Mouse (Mus musculus) cerebellum, adult 11-12 months (tissue): ENCODE measurements around the gene Ammecr1.

Experiments
- DNase-seq: peaks from one replicate; pipeline ENCODE4 v3.0.0; 2022

Gene Ammecr1

DNA sequence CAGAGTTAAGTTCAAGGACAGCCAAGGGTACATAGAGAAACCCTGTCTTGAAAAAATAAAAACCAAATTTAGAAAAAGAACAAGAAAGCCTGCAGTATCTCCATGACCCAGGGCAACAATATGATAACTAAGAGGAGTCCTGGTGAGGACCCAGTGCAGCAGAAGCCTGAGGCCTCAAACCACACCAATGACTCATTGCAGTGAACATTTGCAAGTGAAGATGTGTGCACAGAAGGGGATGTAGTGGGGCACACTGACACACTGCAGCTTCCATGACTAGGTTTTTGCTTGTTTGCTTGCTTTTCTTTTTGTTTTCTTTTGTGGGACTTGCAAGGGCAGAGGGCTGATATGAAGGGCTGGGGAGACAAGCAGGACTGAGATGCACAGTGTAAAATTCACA lies 52.3 kb downstream of the Ammecr1 start:
- no peak for DNase-seq

DNA sequence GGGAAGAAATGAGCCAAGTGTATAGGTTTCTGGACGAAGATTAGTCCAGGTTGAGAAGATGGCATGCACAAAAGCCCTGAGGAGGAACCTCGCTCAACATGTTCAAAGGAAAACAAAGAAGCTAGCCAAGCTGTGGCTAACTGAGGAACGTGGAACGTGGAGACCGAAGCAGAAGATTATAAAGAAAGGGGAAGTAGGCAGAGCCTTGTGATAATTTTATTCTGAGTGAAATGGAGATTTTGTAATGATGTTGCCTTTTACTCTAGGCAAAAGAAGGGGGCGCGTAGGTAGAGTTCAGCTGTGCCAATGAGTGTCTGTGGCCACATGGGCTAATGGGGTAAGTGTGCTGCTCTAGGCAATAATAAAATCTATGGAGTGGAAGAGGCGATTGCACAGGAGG lies 62.7 kb downstream of the Ammecr1 start:
- no peak for DNase-seq

DNA sequence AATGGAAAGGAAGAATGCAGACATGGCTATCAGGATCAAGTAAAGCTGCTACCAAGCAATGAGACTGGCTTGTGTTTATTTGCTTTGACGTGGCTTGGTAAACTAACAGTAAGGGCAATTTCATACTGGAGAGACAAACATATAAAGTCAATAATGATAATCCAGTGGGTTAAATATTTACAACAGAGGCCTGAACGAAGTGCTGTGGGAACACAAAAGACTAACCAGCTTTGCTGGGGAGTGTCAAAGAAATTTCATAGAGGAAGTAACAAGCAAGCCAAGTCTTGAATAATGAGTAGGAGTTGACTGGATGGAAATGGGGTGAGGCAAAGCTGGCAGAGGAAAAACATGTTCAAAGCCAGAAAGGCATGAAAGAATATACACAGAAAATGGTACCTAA lies 63.9 kb downstream of the Ammecr1 start:
- no peak for DNase-seq

DNA sequence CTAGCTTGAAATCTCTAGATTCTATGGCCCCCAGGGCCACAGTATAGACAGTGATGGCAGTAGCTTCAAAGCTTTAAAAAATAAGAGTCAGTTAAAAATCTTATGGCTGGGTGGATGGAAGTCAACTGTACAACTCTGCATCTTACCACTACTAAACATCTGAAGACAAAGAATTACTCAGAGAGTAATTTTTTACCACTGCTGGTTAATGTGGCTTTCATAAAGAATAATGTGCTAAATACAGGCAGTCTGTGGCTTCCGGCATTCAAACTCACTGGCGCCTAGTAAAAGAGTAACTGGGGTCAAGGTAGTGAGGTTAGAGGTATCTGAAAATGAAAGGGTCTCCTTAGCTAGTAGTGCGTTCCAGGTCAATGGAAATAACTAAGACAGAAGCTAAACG lies 64.6 kb downstream of the Ammecr1 start:
- DNase-seq, result no peak

DNA sequence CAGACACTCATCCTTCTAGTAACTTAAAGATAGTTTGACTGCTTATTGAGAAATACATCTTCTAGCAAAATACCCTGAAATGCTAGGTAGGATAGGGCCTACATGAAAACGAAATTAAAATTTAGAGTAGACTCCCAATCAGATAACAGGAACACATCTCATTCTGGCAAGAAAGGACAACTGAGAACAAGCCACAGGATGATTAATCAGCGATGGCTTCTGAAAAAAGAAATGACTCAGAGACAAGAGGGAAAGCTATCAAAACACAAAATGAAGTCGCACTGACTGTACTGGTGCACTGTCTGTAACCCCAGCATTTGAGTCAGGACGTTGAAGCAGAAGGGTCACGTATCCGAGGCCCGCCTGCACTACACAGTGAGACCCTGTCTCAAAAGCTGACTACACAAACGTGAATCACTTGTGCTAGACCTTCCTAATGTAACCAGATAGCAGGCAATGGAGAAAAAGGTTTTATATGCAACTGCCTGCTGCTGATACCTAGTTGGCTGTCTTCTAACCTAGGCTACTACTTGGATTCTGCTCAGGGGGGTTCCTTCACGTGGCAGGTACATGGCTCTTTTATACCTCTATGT lies 68.1 kb downstream of the Ammecr1 start:
- no peak for DNase-seq

DNA sequence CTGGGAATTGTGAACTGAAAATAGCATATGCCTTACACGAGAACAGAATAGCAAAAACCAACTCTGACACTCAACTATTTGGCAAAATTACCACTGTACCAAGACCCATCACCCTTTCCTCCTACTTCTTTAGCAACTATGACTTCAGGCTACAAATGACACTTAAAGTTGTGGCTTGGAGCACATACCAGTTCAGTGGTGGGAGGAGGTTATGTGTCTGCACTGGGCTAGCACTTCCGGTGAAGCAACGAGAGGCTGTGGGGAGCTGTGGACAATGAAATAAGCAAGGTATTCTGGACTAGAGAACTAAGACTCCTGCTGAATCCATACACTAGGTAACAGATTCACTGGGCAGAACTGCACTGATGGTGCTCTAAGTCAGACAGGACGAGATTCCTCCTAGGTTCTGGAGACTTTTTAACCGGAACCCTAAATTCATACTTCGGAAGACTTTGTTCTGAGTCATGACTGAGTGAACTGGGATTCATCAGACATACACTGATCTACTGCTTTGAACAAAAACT lies 69.0 kb downstream of the Ammecr1 start:
- no peak for DNase-seq

DNA sequence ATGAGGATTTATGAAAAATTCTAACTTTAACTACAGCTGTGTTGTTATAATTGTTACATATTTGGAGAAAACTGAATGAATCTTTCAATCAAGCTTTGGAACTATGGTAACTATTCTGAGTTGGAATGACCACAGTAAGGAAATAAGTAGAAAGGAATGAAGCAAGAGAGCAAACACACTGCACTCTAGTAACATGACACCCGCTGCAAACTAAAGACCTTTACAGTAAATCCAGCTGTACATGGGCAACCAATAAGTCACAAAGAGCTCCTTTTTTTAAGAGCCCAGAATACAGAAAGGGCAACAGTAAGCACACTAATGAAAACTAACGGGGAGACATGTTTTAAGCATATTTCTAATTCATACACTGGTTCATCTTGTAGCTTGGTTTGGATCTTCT lies 71.2 kb downstream of the Ammecr1 start:
- DNase-seq, result no peak

DNA sequence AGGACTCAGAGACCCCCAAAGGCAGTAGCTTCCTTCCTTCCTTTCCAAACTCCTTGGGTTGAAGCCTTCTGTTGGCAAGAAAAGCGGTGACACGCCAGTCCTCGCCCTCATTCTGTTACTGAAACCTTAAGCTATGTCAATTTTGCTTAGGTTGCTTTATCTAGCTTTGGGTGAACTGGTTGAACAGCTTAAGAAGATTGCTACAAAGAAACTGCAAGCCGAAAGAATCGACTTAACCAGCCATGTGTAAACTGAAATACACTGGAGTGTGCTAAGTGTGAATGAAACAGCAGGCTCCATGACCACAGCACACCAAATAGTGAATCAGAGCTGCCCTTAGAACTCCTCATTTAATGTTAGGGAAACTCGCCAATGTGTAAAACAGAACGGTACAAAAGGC lies 80.6 kb downstream of the Ammecr1 start:
- no peak for DNase-seq

DNA sequence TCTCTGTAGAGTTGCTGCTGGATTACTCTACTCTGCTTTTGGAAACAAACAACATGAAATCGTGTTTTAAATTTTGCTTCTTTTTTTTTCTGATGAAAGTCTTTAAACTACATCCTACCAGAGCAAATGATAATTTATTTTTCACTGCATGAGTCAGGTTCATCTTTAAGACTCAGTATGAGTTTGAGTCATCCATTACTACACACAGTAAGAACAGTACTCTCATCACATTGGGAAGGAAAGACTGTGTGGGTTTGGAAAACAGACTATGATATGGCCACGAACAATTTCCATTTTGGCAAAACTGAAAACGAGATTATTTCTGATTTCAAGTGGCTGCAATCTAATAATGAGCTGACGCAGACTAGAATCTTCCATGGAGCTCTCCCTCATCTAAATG lies 82.9 kb downstream of the Ammecr1 start:
- DNase-seq, result no peak

DNA sequence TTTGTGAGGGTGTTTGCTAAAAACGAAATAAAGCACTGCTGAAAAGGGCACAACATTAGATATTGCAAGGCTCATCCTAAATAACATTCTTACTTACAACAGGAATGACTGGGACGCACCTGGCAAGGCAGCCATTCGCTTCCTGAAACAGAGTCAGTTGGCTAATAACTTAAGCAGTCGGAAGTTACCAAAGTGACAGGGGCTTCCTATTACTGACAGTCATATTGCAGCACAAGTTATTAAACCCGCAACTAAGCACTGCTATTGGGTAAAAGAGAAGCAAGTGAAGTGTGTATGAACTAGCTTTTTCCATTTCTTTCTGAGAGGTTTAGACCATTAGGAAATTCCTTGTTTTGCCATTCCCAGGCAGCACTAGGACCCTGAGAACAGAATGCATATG lies 84.3 kb downstream of the Ammecr1 start:
- DNase-seq, result no peak

DNA sequence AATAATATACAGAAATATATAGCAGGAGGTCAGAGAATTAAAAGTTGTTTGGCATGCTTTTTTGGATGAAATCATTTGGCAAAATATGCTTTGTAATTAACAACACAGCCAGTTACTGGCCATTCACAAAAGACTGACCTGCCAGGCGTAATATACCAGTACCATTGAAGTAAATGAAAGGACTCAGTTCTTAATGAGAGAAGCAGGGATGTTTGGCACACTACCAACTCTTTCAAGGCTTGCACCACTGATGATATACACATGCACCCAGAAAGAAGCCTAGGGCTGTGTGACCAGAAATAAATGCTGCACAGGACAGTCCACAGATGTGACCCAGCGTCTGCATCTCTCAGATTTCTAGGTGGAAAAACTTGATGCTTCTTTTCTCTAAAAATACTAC lies 96.7 kb downstream of the Ammecr1 start:
- DNase-seq, result no peak

DNA sequence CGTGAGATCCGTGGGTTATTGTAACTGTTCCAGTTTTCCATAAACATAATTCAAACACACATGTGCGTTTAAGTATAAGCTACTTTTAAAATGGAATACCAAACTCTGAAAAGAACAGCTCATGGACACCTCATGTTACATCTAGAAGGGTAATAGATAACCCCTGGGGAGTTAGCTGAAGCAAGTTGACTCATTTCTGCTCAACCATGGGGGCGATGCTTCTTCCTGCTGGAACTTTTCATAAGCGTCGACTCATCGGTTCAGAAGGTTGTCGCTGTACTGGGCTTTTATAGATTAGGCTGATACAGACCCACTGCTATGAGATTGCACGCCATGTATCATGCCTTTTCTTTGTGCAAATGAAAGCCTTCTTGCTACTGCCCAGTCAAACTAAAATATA lies 118.5 kb downstream of the Ammecr1 start:
- DNase-seq, result no peak

DNA sequence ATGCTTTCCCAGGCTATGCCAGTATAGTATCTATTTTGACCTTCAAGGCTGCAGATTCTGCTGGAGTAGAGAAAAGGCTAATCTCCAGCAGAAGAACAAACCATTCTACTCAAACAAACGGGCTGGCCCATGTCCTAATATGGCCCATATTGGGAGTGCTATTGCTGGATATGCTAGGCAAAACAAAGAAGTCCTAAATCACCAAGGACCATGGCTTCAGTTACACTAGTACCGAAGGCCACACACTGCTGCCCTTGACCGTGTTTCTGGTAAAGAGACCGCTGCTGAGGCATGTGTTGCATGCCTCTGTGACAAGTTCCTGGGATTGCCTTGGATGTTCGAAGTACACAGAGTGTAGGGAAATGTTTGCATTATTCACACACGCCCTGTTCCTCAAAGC lies 120.3 kb downstream of the Ammecr1 start:
- no peak for DNase-seq

DNA sequence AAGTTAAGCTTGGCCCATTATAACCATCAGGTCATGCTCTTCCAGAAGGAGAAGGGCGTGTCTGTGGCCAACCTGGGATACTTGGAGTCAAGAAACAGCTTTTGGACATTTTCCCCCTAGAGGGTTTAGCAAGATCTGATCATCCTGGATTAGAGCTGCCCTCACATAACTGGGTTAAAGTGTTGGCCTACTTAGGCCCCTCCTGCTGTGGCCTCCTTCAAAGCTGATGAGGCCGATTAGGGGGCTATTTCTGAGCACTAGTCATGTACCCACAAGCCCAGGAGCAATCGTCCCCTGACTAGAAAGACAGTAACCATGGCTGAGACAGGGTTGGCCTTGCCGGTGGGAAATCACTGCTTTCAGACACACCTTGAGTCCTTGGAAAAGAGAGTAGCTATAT lies 124.6 kb downstream of the Ammecr1 start:
- DNase-seq, result no peak

DNA sequence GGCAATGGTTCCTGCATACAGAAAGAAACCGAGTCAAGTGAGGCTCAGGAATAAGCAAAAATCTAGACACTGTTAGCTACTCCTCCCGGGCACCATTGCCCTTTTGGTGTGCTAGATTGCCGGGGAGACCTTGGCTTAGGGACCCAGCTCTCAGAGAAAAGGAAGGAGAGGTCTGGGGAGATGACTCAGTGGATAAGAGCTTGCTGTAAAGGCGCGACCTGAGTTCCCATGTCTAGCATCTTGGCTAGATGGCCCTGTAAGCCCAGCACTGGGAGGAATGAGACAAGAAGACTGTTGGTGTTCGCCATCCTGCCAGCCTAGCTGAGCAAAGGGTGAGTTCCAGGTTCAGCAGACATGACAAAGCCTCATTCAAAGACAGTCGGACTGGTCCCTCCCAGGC lies 127.1 kb downstream of the Ammecr1 start:
- no peak for DNase-seq

DNA sequence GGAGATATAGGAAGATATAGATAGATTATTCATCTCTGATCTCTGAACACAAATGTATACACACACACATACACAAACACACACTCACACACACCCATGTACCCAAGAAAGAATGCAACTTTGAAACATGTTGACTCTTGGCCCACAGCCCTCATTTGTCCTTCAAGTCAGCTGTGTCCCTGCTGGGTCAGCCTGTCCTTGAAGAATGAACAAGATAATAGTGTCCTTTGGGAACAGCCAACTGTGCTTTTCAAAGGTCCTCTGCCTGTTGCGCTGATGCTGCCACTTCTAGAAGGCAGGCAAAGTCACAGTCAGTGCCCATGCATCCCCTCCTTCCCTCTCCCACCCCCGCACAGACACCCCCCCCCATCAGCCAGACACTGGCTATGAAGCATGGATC lies 127.7 kb downstream of the Ammecr1 start:
- DNase-seq, result no peak

DNA sequence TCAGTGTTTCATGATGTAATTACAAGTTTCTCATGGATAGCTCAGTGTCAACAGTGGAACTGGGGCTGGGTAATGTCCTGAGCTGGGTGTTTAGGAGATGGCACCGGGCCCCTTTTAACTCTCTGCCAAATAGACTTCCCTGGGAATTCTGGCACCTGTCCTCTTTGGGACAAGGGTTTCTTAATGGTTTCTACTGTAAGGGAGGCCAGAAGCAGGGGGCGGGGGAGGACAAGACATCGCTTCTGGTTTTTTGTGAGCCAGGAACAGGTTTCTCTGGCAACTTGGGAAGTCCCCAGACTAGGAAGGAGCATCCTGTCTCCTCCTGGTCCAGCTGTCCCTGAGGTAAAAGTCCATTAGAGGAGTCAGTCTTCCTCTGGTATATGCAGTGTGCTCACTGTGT lies 129.2 kb downstream of the Ammecr1 start:
- DNase-seq, result peak; percentile 51

DNA sequence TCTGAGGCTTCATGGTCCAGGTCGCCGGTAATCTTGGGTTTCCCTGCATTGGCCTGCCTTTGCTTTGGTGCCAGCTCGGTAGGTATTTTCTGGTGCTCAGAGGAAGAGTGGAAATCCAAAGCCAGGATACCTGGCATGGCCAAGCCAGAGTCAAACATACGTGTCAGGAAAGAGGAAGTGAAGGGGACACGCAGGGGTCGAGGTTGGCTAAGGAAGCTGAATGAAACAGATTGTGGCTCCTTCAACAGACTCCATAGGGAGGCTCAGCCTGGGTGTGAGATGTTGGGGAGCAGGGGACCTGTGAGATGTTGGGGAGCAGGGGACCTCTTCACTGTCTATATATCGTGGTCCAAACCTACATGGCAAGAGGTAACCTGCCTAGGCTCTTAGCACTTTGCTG lies 130.1 kb downstream of the Ammecr1 start:
- no peak for DNase-seq

DNA sequence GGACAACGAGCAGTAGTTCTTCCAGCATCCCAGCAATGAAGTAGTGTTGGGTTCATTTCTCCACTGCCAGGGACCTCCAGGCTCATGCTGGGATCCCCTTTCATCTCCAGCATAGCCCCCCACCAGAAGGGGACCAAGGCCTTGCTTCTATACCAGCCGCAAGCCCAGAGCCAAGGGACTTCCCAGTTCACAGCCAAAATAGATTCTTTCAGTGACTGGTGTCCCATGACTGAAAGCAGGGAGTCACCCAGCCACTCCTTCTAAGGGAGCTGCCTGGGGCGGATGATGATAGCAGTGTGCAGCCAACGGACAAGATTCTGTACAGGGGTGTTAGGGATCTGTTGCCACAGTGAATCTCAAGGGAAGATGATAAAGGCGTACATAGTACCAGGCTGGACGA lies 131.7 kb downstream of the Ammecr1 start:
- DNase-seq, result no peak

DNA sequence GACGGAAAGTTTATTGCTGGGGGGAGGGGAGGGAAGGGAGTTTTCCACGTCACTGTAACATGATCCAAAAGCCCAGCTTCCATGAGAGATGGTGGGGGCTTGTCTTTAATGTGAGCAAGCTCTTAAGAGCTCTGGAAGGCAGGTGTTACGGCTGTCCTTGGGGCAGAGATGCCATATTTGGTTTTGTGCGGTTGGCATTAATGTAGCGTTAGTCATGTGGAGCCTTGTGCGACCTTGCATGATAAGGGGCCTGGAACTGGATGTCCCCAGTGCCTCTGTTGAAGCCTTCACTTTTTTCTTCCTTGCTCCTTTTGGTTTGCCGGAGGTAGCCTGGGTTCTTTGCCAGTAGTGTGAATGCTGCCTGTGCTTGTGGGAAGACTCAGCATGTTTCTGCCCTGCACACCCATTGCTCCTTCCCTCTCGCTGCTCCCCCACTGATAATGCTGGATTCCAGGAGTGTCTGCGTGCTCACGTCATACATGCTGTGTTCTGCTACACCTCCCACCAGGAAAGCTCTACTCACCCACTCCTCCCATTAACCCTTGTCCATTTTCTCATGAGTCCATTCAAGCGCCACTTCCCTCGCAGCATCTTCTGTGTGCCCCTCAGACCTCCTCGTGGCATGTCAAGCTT lies 133.2 kb downstream of the Ammecr1 start:
- no peak for DNase-seq

DNA sequence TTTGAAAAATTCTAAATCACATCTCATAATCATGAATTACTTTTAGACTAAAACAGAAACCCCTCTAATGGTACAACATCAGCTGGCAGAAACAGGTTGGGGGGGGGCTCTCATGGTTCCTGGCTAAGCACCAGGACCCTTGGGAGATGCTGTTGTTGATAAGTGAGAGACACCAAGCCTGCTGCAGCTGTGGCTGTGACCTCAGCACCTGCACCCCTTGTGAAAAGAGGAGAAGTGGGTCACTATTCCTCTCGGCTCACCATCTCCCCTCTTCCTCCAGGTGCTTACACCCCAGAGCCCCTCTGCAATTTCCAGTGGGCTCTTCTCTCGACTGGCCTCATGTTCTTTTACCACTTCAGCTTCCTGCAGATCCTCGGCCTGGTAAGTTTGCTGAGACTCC lies 134.3 kb downstream of the Ammecr1 start:
- DNase-seq, result no peak

DNA sequence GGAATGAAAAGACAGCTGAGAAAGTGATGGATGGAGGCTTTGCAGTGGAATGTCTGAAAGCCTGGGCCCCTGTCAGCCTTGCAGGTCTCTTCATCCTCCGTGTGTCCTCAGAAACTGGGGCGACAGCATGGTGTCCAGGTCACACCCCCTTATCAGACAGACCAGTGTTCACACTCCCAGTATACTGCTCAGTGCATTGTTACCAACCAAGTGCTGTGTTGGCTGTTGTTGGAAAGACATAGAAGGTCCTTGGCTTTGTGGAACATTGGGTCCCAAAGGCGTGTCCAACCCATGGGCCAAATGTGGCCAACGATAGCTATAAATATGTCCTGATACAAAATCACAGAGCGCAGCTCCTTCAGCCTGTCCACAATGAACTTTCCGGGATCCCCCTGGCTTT lies 136.0 kb downstream of the Ammecr1 start:
- no peak for DNase-seq

DNA sequence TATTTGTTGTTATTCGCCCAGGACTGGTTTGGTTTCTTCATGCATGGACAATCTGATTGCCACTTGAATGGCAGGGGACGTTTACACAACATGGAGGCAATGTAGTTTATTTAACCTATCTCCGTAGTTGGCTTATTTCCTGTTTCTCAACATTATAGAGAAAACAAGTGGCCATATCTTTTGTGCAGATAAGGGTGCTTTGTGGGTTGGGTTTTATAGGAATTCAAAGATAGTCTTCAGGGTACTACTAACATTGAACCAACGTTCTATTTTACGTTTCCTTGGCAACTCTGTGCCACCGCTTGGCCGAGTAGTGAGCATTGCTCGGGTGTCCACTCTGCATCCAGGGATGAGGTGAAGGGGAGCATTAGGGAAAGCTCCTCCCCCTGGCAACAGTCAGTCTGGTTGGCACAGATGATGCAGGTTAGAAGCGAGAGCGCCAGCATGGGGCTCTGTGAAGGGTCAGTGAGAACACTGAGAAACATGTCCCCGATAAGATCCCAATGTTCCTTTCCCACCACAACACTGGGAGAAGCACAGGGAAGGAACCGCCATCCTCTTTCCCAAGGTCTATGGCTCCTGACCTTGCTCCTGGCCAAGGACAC lies 136.6 kb downstream of the Ammecr1 start:
- DNase-seq, result no peak

DNA sequence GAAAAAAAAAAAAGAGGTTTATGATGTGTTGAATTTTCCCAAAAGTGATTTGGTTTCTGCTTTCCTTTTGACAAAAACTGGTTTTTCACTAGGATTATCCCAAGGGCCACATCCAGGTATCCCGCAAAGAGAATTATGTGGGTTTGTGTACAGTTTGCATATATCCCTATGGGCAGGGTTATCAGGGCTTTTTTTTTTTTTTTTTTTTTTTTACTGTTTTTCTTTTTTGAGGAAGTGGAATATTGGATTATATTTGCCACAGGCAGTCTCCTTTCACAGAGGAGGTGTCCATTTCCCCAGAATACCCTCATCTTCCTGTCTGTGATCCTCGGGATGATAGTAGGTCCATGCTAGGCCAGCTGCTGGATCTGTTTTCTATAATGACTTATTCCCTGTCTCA lies 137.3 kb downstream of the Ammecr1 start:
- no peak for DNase-seq
